Mouse (Mus musculus): ENCODE data around the gene Gpr141.

The Gpr141 gene

GRCm38 (mm10) chr13:19730826-19731225 is 93.2 kb downstream of the Gpr141 start:
- no peak for DNase-seq (ENCODE audit: low read depth, low spot score)

GRCm38 (mm10) chr13:19718954-19719353 is 105.1 kb downstream of the Gpr141 start:
- no peak for DNase-seq (ENCODE audit: low read depth, low spot score)

- DNase-seq (ENCODE audit: low read depth, low spot score) = no peak
Observed at GRCm38 (mm10) chr13:19717201-19717600, 106.9 kb downstream of the Gpr141 start.

- no peak for DNase-seq (ENCODE audit: low read depth, low spot score)
Observed at GRCm38 (mm10) chr13:19703806-19704205, 120.3 kb downstream of the Gpr141 start.

- DNase-seq (ENCODE audit: low read depth, low spot score) = no peak
Observed at GRCm38 (mm10) chr13:19701443-19702078, 122.5 kb downstream of the Gpr141 start.

GRCm38 (mm10) chr13:19700733-19701442 is 123.2 kb downstream of the Gpr141 start:
- DNase-seq (ENCODE audit: low read depth, low spot score) = no peak

All from WW6 (cell line).